In the genomic region with DNA sequence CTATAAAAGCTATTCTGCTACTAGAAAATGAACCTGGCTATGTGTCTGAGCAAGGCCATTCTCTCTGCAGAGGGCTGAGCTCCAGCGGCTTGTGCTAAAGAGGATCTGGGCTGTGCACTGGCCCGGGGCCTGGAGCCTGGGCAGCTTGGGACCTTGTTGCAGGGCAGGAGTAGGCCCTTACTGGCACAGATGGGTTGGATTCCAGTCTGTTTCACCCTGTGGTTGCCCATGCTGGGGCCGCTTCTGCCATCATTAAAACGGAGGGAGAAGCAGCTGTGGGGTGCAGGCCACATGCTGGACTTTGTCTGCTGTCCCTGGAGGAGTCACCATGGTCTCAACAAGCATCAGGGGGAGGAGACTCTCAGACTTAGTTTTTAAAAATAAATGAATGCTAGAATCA, we compare ENCODE assay signal across 25 mouse cellular contexts.
DNase-seq lines count a peak whose midpoint lies in the region; ATAC-seq and TF ChIP-seq lines count a peak whose summit lies in the region.
"Had no signal": no experiment of that assay in that cellular context is flagged by ENCODE, and none has a peak within 500 bp of the region (broad histone marks: within the 10 kb centered on the region; RNA-seq: fewer than 3 reads in every experiment).

No protein-coding gene starts in this region.

- WGBS in hindbrain, postnatal 0 days, result 45% methylated on average over 4 of the region's 4 CpGs
- 77% methylated on average over 4 of the region's 4 CpGs for WGBS in hindbrain, embryonic 13.5 days
- 93% methylated on average over 4 of the region's 4 CpGs for WGBS in midbrain, embryonic 12.5 days
- WGBS in midbrain, embryonic 14.5 days, result 89% methylated on average over 4 of the region's 4 CpGs

- no peak overlapping the region for H3K9ac ChIP-seq in hindbrain, postnatal 0 days (replicated peaks; ENCODE audit: low read length)
- no peak overlapping the region for H3K9ac ChIP-seq in hindbrain, embryonic 13.5 days
- no peak overlapping the region for H3K9ac ChIP-seq in midbrain, embryonic 12.5 days (replicated peaks)
- no peak overlapping the region for H3K9ac ChIP-seq in midbrain, embryonic 14.5 days (replicated peaks; ENCODE audit: low read length)
- H3K9ac ChIP-seq: forebrain, embryonic 15.5 days; heart, embryonic 12.5 days; liver, embryonic 14.5 days; lung, embryonic 15.5 days; neural tube, embryonic 12.5 days had no signal

- no peaks in the 10 kb centered on the region; the same call in 1 of the 2 replicates for H3K36me3 ChIP-seq in hindbrain, postnatal 0 days (ENCODE audit: insufficient read depth, low read length)
- H3K36me3 ChIP-seq in hindbrain, embryonic 13.5 days, result no peaks in the 10 kb centered on the region; the same call in 1 of the 2 replicates
- no peaks in the 10 kb centered on the region for H3K36me3 ChIP-seq in midbrain, embryonic 12.5 days
- H3K36me3 ChIP-seq in midbrain, embryonic 14.5 days (ENCODE audit: control insufficient read depth, insufficient read depth, low read length), result no peaks in the 10 kb centered on the region
- H3K36me3 ChIP-seq: forebrain, embryonic 15.5 days; lung, embryonic 15.5 days had no signal

- H3K27ac ChIP-seq in hindbrain, postnatal 0 days, result peak overlapping the region; percentile 12; the same call in 1 of the 2 replicates
- no peak overlapping the region for H3K27ac ChIP-seq in hindbrain, embryonic 13.5 days
- H3K27ac ChIP-seq in midbrain, embryonic 12.5 days (replicated peaks), result 0 out of 2 replicates have a peak overlapping the region, but pooled peaks have one; percentile 12
- H3K27ac ChIP-seq in midbrain, embryonic 14.5 days (replicated peaks; ENCODE audit: low read depth, low read length), result no peak overlapping the region
- H3K27ac ChIP-seq in cortical plate, adult 2 months (ENCODE audit: insufficient read depth, low read length), result 0 out of 2 replicates have a peak overlapping the region, but pooled peaks have one; percentile 6
- H3K27ac ChIP-seq: embryonic facial prominence, embryonic 10.5 days; forebrain, embryonic 15.5 days; kidney, postnatal 0 days; liver, embryonic 14.5 days; lung, embryonic 15.5 days; neural tube, embryonic 12.5 days had no signal

- peak; percentile 32 for DNase-seq in cerebellum, adult 11 months
- DNase-seq in cerebellum, adult 8-10 months, result no peak
- peak; percentile 52 for DNase-seq in hindbrain, postnatal 0 days (ENCODE audit: low spot score)
- no peak for DNase-seq in midbrain, embryonic 14.5 days
- DNase-seq: adrenal gland, postnatal 36 days; gastrocnemius, postnatal 14 days; heart, adult 18-20 months; heart, postnatal 10 days; kidney, adult 18-20 months; lung, postnatal 36 days; retina, postnatal 1 day; right cerebral cortex, postnatal 25 days; thymus, postnatal 14 days had no signal

- peaks cover 33% of the 10 kb centered on the region for H3K4me1 ChIP-seq in hindbrain, postnatal 0 days (ENCODE audit: insufficient read depth, low read length)
- peaks cover 64% of the 10 kb centered on the region for H3K4me1 ChIP-seq in hindbrain, embryonic 13.5 days (replicated peaks)
- H3K4me1 ChIP-seq in midbrain, embryonic 12.5 days, result peaks cover 36% of the 10 kb centered on the region
- peaks cover 27% of the 10 kb centered on the region for H3K4me1 ChIP-seq in midbrain, embryonic 14.5 days (ENCODE audit: control insufficient read depth, insufficient read depth, low read length)
- peaks cover 21% of the 10 kb centered on the region for H3K4me1 ChIP-seq in cortical plate, adult 2 months (ENCODE audit: control insufficient read depth, insufficient read depth, low read length)

- H3K4me3 ChIP-seq in hindbrain, postnatal 0 days (ENCODE audit: low read length), result no peak overlapping the region
- no peak overlapping the region for H3K4me3 ChIP-seq in hindbrain, embryonic 13.5 days
- H3K4me3 ChIP-seq in midbrain, embryonic 12.5 days, result no peak overlapping the region
- H3K4me3 ChIP-seq in midbrain, embryonic 14.5 days (replicated peaks; ENCODE audit: low read depth, low read length), result no peak overlapping the region
- H3K4me3 ChIP-seq in cortical plate, adult 2 months (ENCODE audit: insufficient read depth, low read length), result no peak overlapping the region
- H3K4me3 ChIP-seq: embryonic facial prominence, embryonic 10.5 days; forebrain, embryonic 15.5 days; heart, embryonic 12.5 days; lung, embryonic 15.5 days; megakaryocyte, embryonic 14.5 days; neural tube, embryonic 12.5 days had no signal

- H3K4me2 ChIP-seq in hindbrain, postnatal 0 days (ENCODE audit: low read depth, low read length), result no peak overlapping the region
- H3K4me2 ChIP-seq in hindbrain, embryonic 13.5 days, result no peak overlapping the region
- no peak overlapping the region for H3K4me2 ChIP-seq in midbrain, embryonic 12.5 days (replicated peaks)
- H3K4me2 ChIP-seq in midbrain, embryonic 14.5 days (ENCODE audit: low read length), result no peak overlapping the region
- H3K4me2 ChIP-seq: forebrain, embryonic 15.5 days; heart, embryonic 12.5 days; lung, embryonic 15.5 days; neural tube, embryonic 12.5 days had no signal

- no peaks in the 10 kb centered on the region for H3K9me3 ChIP-seq in hindbrain, postnatal 0 days (ENCODE audit: low read length)
- H3K9me3 ChIP-seq in hindbrain, embryonic 13.5 days, result no peaks in the 10 kb centered on the region
- H3K9me3 ChIP-seq in midbrain, embryonic 12.5 days, result no peaks in the 10 kb centered on the region
- no peaks in the 10 kb centered on the region for H3K9me3 ChIP-seq in midbrain, embryonic 14.5 days (ENCODE audit: control insufficient read depth, low read length)
- H3K9me3 ChIP-seq: embryonic facial prominence, embryonic 10.5 days; forebrain, embryonic 15.5 days; heart, embryonic 12.5 days; lung, embryonic 15.5 days; megakaryocyte, embryonic 14.5 days; neural tube, embryonic 12.5 days had no signal

- TF ChIP-seq CTCF in hindbrain, postnatal 0 days (IDR thresholded peaks at IDR 0.05; ENCODE audit: low read depth), result no peak
- TF ChIP-seq CTCF in cortical plate, adult 2 months (IDR thresholded peaks at IDR 0.05; ENCODE audit: extremely low read depth, insufficient read depth, low read length), result no peak

- no peak for TF ChIP-seq POLR2A in cortical plate, adult 2 months (IDR thresholded peaks at IDR 0.05; ENCODE audit: extremely low read depth, insufficient read depth, low read length)

- ATAC-seq in hindbrain, postnatal 0 days, result no peak
- no peak for ATAC-seq in hindbrain, embryonic 13.5 days (ENCODE audit: low FRiP score)
- ATAC-seq in midbrain, embryonic 12.5 days (ENCODE audit: low FRiP score, low read depth), result no peak
- ATAC-seq in midbrain, embryonic 14.5 days (ENCODE audit: low FRiP score, low TSS enrichment), result no peak
- ATAC-seq in activated CD4-positive, CD25-positive, alpha-beta regulatory T cell, adult 4 months, result no peak
- ATAC-seq: forebrain, embryonic 15.5 days had no signal

- H3K27me3 ChIP-seq in hindbrain, postnatal 0 days (ENCODE audit: insufficient read depth, low read length), result no peaks in the 10 kb centered on the region
- H3K27me3 ChIP-seq in hindbrain, embryonic 13.5 days, result no peaks in the 10 kb centered on the region
- H3K27me3 ChIP-seq in midbrain, embryonic 12.5 days, result no peaks in the 10 kb centered on the region
- no peaks in the 10 kb centered on the region for H3K27me3 ChIP-seq in midbrain, embryonic 14.5 days (ENCODE audit: control insufficient read depth, insufficient read depth, low read length)
- H3K27me3 ChIP-seq: forebrain, embryonic 15.5 days; heart, embryonic 12.5 days; lung, embryonic 15.5 days; megakaryocyte, embryonic 14.5 days; neural tube, embryonic 12.5 days had no signal

Comparison
In these comparisons a context has a peak if more than half of its experiments do, and no peak if none do; other contexts are left out.
1. DNase-seq: peak in cerebellum, adult 11 months (single experiment) and hindbrain, postnatal 0 days (single experiment); none in cerebellum, adult 8-10 months (single experiment) and midbrain, embryonic 14.5 days (single experiment).
2. H3K27ac ChIP-seq: peak in hindbrain, postnatal 0 days (single experiment), midbrain, embryonic 12.5 days (single experiment) and cortical plate, adult 2 months (single experiment); none in hindbrain, embryonic 13.5 days (single experiment) and midbrain, embryonic 14.5 days (single experiment).